Mouse (Mus musculus) urinary bladder, postnatal 4 days (tissue): ENCODE measurements around the gene Psmd13.

Experiments
- DNase-seq, 2 experiments: peaks; one replicate each; pipeline ENCODE4 v3.0.0; 2021 to 2022; ENCODE audit warnings: low spot score in 2 of 2

The Psmd13 gene

GRCm38 (mm10) chr7:140907131-140907530, 25.4 kb downstream of the Psmd13 start:
- DNase-seq = no peak

- no peak for DNase-seq
Observed at GRCm38 (mm10) chr7:140907697-140908096, 25.9 kb downstream of the Psmd13 start.

DNA sequence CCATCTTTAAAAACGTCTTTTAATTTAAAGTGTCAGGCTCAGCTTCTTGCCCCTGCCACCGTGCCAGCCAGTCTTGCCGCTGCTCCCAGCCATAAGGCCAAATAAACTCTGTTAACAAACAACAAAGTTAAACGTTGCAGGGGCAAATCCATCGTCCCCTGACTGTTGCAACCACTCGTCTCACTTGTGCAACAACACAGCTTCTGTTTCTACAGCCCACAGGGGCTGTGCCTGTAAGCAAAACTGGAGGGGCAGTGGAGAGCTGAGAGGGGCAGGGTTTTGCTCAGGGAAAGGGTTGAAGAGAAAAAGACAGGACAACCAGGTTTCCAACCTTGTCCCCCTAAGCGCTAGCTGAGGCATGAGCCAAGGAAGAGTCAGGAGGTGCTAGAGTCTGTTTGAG, 26.4 kb downstream of the Psmd13 start:
- DNase-seq = no peak

GRCm38 (mm10) chr7:140908634-140909107, 26.9 kb downstream of the Psmd13 start:
- DNase-seq = peak; percentile 64 to 83

DNA sequence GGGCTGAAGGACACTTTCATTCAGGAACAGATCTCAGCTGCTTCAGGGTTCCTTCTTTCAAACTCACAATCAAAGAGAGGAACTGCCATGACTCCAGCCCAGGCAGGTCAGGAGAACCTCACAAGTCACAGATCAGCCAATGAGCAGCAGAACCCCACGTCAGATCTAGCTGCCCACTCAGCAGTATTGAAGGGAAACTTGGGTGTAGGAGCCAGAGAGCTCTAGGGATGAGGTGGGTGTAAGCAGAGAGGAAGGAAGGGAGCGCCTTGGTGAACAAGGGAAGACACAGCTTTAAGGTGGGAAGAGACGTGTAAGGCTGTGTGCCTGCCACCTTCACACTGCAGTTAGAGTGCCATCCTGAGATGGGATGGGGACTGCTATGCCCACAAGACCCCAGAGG, 30.5 kb downstream of the Psmd13 start:
- DNase-seq = no peak

DNA sequence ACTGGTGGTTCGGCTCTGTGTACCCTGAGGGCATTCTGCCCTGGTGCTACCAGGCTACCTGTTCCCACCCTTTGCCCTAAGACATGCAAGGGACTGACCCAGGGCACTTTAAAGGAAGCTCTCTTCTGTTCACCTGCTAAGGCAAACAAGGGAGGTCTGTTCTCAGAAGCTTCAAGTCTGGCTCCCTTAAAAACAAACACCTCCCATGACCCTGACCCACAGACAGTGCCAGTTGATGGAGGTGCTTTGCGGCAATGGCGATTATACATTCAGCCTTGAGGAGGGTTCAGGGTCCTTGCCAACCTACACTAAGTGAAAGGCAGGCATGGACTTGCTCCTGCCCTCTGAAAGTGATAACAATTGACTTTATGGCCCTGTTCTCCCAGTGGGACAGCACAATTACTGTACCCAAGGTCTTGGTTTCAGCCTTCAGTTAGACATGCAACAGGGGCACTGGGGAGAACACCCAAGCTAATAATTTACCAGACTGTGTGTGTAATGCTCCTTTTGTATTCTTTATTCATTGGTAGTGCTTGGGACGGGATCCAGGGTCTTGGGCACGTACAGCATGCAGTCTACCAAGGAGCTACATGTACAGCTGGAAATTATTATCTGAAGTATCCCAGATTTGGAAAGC, 31.2 kb downstream of the Psmd13 start:
- no peak for DNase-seq

DNA sequence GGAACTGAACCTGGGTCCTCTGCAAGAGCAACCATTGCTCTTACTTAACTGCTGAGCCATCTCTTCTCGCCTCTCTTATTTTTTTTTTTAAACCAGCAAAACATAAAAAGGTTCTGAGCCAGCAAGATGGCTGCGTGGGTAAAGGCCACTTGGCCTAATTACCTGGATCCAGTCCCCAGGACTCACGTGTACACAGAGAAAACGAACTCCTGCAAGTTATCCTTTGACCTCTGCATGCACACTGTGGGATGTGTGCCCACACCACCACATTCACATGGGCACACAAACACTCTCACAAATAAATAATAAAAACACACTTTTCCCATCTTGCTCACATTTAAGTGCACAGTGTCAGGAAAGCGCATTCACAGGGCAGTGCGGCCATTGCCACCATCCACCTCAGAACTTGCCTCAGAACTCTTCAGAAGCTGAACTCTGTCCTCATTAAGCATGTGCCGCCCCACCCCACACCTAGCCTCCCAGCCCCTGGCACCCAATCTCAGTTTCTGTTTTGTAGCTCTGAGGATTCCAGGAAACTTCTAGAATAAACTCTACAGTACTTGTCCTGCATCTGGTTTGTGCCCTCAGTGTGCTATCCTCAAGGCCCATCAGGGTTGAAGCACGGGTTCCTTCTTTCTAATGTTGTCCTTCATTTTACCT, 32.4 kb downstream of the Psmd13 start:
- DNase-seq = no peak

DNA sequence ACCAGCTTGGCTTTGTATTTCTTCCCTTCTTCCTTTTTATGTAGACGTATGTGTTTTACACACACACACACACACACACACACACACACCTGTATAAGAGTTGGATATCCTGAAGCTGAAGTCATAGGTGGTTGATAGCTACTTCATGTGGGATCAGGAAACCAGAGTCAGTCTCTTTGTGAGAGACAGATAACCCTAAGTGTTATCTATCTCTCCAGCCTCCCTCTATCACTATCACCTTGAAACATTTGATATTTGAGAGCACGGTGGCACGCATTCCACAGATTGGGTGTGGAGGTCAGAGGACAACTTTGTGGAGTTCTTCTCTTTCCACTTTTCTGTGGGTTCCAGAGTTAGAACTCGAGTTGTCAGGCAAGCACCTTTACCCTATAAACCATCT, 38.1 kb downstream of the Psmd13 start:
- no peak for DNase-seq

DNA sequence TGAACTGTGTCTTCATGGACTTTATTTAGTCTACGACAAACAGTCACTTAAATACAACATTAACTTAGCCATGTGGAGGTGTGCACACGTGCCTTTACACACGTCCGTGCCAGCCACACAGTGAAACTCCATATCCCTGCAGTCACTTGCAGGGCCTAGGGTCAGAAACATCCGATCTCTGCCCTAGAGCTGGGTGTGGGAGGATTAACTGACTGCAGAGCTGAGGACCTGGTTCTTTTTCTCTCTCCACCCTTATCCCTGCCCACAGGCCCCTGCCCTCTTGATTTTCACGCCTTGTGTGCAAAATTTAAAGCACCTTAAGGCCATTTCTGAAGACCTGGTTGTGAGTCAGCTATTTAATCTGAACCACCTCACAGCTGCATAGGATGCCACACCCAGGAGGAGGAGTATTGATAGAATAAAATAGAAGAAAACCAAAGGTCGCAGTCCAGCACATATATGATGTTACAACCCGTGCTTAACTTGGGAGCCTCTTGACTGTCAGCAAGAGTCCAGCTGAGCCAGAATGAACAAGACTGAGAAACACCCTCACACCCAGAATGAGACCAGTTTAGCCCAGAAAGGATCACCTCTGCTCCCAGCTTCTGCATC, 38.8 kb downstream of the Psmd13 start, which contains the start of gene Nlrp6:
TSS of gene Nlrp6 (plus strand) at position 485 of the 612 bp plus-strand sequence.
- DNase-seq = no peak

DNA sequence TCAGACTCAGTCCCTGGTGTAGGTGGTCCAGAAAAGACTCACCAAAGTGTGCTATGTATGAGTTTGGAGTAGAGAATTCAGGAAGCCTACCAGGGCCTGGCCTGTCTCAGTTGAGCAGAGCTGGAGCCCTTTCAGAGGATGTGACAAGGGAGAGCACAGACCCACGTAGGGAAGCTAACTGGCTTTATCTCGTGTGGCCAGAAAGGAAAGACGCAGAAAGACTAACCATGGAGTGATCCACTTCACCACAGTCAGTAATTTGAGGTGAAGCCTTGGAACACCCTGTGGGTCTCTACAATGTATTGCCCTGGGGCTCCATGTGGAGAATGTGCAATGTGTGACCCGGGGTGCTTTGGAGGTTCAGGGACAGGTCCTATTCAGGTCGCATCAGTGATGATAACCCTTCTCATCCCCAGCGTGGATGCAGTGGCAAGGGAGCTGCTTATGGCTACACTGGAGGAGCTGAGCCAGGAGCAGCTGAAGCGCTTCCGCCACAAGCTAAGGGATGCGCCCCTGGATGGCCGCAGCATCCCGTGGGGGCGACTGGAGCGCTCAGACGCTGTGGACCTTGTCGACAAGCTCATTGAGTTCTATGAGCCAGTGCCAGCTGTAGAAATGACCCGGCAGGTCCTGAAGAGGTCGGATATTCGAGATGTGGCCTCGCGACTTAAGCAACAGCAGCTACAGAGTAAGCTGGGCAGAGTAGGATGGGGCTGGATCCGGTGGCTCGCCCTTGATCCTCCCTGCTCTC, 39.6 kb downstream of the Psmd13 start:
- no peak for DNase-seq

DNA sequence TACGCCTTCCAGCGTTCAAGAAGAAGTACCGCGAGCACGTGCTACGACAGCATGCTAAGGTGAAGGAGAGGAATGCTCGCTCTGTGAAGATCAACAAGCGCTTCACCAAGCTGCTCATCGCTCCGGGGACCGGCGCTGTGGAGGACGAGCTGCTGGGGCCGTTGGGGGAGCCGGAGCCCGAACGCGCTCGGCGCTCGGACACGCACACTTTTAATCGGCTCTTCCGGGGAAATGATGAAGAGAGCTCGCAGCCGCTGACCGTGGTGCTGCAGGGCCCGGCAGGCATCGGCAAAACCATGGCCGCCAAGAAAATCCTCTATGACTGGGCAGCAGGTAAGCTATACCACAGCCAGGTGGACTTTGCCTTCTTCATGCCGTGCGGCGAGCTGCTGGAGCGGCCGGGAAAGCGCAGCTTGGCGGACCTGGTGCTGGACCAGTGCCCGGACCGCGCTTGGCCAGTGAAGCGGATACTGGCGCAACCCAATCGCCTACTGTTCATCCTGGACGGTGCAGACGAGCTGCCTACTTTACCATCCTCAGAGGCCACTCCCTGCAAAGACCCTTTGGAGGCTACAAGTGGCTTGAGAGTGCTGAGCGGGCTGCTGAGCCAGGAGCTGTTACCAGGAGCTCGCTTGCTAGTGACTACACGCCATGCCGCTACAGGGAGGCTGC, 40.8 kb downstream of the Psmd13 start:
- DNase-seq = no peak

DNA sequence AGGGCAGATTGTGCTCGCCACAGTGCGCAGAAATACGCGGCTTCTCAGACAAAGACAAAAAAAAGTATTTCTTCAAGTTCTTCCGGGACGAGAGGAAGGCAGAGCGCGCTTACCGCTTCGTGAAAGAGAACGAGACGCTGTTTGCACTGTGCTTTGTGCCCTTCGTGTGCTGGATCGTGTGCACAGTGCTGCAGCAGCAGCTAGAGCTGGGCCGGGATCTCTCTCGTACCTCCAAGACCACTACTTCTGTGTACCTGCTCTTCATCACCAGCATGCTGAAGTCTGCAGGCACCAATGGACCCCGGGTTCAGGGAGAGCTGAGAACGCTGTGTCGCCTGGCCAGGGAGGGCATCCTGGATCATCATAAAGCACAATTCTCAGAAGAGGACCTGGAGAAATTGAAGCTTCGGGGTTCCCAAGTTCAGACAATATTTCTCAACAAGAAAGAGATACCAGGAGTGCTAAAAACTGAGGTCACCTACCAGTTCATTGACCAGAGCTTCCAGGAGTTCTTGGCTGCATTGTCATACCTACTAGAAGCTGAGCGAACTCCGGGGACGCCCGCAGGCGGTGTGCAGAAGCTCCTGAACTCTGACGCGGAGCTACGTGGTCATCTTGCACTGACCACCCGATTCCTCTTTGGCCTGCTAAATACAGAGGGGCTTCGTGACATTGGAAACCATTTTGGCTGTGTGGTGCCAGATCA, 41.5 kb downstream of the Psmd13 start:
- no peak for DNase-seq

GRCm38 (mm10) chr7:140927181-140927580, 45.4 kb downstream of the Psmd13 start:
- no peak for DNase-seq

- no peak for DNase-seq
Observed at GRCm38 (mm10) chr7:140938436-140938835, 56.7 kb downstream of the Psmd13 start.

DNA sequence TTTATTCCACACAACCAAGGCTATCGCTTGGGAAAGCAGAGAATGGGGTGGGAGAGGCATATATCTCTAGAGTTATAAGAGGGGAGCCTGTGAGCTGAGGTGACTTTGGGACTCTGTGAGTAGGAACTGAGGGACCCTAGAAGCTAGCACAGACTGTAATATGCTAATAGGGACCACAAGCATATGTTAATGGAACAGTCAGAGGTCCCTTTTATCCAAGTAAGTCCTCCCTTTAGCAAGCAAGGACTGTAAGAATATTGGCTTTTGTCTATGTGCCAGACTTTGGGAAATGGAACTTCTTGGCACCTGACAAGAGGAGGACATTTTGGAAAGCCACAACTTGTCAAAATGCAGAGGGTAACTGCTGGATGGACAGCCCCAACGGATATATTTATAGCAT, 57.1 kb downstream of the Psmd13 start:
- no peak for DNase-seq

DNA sequence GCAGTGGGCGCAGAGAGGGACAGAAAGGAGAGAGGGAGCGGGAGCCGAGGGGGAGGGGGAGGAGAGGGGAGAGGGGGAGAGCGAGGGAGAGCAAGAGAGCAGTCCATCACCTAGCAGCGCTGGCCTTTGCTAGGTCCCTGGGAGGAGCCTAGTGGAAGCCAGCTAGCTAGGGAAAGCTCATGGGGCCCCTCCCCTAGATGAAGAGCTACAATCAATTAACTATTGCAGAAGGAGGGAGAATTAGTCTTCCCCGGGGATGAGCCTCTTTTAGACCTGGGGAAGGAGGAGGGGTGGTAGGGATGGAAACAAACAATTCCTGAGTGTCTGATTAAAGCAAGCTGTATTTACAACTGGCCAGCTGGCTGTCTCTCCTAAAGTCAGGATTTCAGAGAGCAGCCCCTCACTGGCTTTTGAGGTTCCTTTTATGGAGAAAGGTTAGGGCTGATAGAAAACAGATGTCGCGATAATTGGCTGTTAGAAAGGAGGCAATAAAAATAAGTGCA, 58.0 kb downstream of the Psmd13 start:
- DNase-seq = peak in 1 of 2 experiments; percentile 60

DNA sequence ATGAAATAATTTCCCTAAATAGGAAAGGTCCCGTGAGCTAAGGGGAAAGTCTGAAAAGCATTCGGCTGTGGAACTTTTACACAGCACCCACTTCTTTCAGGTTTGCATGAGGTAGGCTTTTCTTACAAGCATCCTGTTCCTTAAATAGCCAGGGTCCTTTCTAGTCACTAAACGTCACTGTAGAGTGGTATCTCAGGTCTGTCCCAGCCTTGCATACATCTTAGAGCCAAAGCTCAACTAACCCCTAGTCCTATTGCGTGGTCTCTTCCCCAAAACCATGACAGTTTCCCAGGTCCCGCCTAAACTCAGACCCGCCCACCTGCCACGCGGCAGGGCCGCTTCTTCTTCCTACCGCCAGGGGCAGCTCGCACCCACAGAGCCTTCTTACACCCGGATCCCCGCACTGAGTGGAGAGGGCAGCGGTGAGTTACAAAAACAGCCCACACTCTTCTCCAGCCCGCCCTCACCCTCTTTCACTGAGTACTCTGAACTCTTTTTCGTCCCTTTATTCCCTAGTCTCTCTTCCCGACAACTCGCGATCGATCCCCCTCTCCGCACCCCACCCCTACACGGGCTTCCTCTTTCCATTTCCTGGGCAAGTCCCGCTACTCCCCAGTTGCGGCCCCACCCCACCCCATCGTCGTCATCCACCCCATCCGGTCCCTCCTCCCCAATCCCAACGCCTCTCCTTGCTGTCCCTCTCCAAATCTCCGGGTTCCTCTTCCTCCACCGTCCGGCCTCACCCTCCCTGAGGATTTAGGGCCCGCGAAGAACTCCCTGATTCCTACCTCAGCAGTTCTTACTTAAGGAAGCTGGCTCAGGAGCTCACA, 59.7 kb downstream of the Psmd13 start, which contains the start of gene Pgghg:
TSS of gene Pgghg (plus strand) at position 170 of the 830 bp plus-strand sequence.
- peak; percentile 85 to 89 for DNase-seq

DNA sequence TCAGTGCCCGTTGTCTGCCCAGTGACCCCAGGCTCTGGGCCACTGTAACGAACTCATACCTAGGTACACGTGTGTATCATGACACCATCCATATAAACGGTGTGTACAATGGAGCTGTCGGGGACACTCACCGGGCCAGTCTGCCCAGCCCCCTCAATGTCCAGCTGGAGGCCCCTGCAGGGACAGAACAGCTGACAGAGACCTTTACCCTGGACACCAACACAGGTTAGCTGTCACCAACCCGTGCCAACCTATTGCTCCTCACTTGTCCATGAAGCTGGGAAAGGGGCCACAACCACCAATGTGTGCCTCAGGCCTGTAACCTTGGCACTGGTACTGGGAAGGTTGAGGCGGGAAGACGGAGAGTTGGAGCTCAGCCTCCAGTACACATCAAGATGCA, 60.6 kb downstream of the Psmd13 start:
- no peak for DNase-seq

GRCm38 (mm10) chr7:140942811-140943210, 61.0 kb downstream of the Psmd13 start:
- DNase-seq = no peak

DNA sequence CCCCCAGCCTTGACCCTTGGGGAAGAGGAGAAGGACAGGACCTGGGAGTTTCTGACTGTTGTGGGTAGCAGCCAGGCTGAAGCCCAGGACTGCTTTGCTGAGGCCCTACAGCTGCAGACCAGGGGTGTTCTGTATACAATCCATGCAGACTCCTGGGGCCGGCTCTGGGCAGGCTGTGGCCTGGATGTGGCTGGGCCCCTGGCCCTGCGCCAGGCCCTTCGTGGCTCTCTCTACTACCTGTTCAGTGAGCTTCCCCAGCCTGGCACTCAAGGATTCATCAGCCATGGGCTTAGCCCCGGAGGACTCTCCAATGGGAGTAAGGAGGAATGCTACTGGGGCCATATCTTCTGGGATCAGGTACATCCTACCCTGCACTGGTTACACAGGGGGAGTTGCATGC, 61.6 kb downstream of the Psmd13 start:
- DNase-seq = no peak
